Mouse (Mus musculus) forebrain, embryonic 14.5 days (tissue): ENCODE measurements around the gene B230307C23Rik. TPM values are rescaled to one million over a fixed set of nuclear protein-coding genes. Genes with fewer than 3 reads are reported as not detected.
"Not testable (repeated sequence)": the region's sequence is repeated elsewhere in the genome, so short reads cannot be mapped to it uniquely, and the experiment has no call there.

Experiments used
- ATAC-seq: fragments of 200-750 bp; cut with Nextera tagmentation; 2 replicates; pipeline ENCODE4 v1.8.0; 2017; ENCODE audit warnings: mild to moderate bottlenecking, moderate library complexity
- DNase-seq: peaks from one replicate; pipeline ENCODE4 v3.0.0-alpha.2; 2015; ENCODE audit warnings: low spot score
- H3K27ac ChIP-seq: fragments of 300-500 bp; sonication (generic); 2 replicates; pipeline ENCODE4 v1.5.1; 2014; ENCODE audit warnings: low read depth, mild to moderate bottlenecking, control low read depth, low read length, moderate library complexity
- H3K27me3 ChIP-seq: fragments of 300-500 bp; sonication (generic); replicated peaks from 2 replicates; pipeline ENCODE4 v1.6.1; 2014; ENCODE audit warnings: low read length, control low read depth, mixed read lengths; ENCODE audit not compliant: control insufficient read depth, insufficient read depth
- H3K36me3 ChIP-seq: fragments of 300-500 bp; sonication (generic); 2 replicates; pipeline ENCODE4 v1.6.1; 2014; ENCODE audit warnings: low read length, control low read depth; ENCODE audit not compliant: control insufficient read depth, insufficient read depth
- H3K4me1 ChIP-seq: fragments of 300-500 bp; sonication (generic); 2 replicates; pipeline ENCODE4 v1.6.1; 2014; ENCODE audit warnings: antibody characterized with exemption, low read length, control low read depth; ENCODE audit not compliant: control insufficient read depth, insufficient read depth
- H3K4me2 ChIP-seq: fragments of 300-500 bp; sonication (generic); 2 replicates; pipeline ENCODE4 v1.6.1; 2014; ENCODE audit warnings: mild to moderate bottlenecking, control low read depth, low read length
- H3K4me3 ChIP-seq: fragments of 300-500 bp; sonication (generic); 2 replicates; pipeline ENCODE4 v1.5.1; 2014; ENCODE audit warnings: low read depth, low read length, control low read depth
- H3K9ac ChIP-seq: fragments of 300-500 bp; sonication (generic); 2 replicates; pipeline ENCODE4 v1.6.1; 2014; ENCODE audit warnings: mild to moderate bottlenecking, low read length, control low read depth, moderate library complexity
- H3K9me3 ChIP-seq: fragments of 300-500 bp; sonication (generic); replicated peaks from 2 replicates; pipeline ENCODE4 v1.6.1; 2016; ENCODE audit warnings: low read length, control low read depth, mixed read lengths; ENCODE audit not compliant: control insufficient read depth
- WGBS: fragments of 180-500 bp; shearing (Covaris S2); extraction: QIAGEN DNeasy Blood & Tissue Kit; methylation state at CpG from one replicate; pipeline ENCODE4 v1.1.7; 2014; 5-methylcytosine and 5-hydroxymethylcytosine counted together
- polyA plus RNA-seq: library from polyadenylated mRNA; unstranded; fragments of >200 nt; fragmentation: Nextera tagmentation; extraction: Ambion mirVana; gene quantifications from 2 replicates; pipeline ENCODE4 v1.2.1, GENCODE M21; 2014

Gene B230307C23Rik
- polyA plus RNA-seq, 1 experiment from 2014 or later, result 27.3 TPM

- Histone ChIP-seq H3K9me3 (no peaks in the 10 kb centered on the region), H3K27ac (no peak overlapping the region), H3K27me3 (no peaks in the 10 kb centered on the region), H3K4me1 (0 out of 2 replicates have a peak, but pooled peaks cover 4% of the 10 kb centered on the region), H3K9ac (no peak overlapping the region), H3K36me3 (no peaks in the 10 kb centered on the region), H3K4me3 (no peak overlapping the region), H3K4me2 (no peak overlapping the region)
- 76% methylated on average over 2 of the region's 2 CpGs for WGBS
- DNase-seq (no peak), ATAC-seq (no peak)
Observed at GRCm38 (mm10) chr16:97991517-97991916, 5.6 kb upstream of the B230307C23Rik start.

GRCm38 (mm10) chr16:97992477-97992876, 4.6 kb upstream of the B230307C23Rik start:
- ATAC-seq, H3K9me3 ChIP-seq, H3K4me2 ChIP-seq, H3K4me1 ChIP-seq, H3K9ac ChIP-seq, H3K36me3 ChIP-seq, H3K27ac ChIP-seq, DNase-seq, H3K4me3 ChIP-seq, H3K27me3 ChIP-seq: not testable (repeated sequence)
- 86% methylated on average over 3 of the region's 3 CpGs for WGBS

- peak overlapping the region; percentile 50 for H3K4me3 ChIP-seq
- H3K9ac ChIP-seq, result peak overlapping the region; percentile 61; the same call in 1 of the 2 replicates
- H3K4me2 ChIP-seq, result peak overlapping the region; percentile 60
- ATAC-seq (no peak), DNase-seq (peak; percentile 10)
- 3% methylated on average over 1 of the region's 1 CpGs for WGBS
- peaks cover 13% of the 10 kb centered on the region; the same call in 1 of the 2 replicates for H3K4me1 ChIP-seq
- no peaks in the 10 kb centered on the region for H3K27me3 ChIP-seq
- no peaks in the 10 kb centered on the region for H3K36me3 ChIP-seq
- H3K27ac ChIP-seq, result no peak overlapping the region
- no peaks in the 10 kb centered on the region for H3K9me3 ChIP-seq
Observed at GRCm38 (mm10) chr16:97995849-97996615, 1.1 kb upstream of the B230307C23Rik start.

GRCm38 (mm10) chr16:97997383-97997731, 242 bp downstream of the B230307C23Rik start:
- Histone ChIP-seq H3K9ac (peak overlapping the region; percentile 61), H3K4me2 (peak overlapping the region; percentile 60), H3K4me1 (peaks cover 13% of the 10 kb centered on the region; the same call in 1 of the 2 replicates), H3K4me3 (peak overlapping the region; percentile 50)
- DNase-seq (peak; percentile 5), ATAC-seq (peak; percentile 84)
- not testable (repeated sequence) for H3K27ac ChIP-seq, H3K36me3 ChIP-seq, H3K9me3 ChIP-seq, H3K27me3 ChIP-seq
- 0% methylated on average over 8 of the region's 8 CpGs for WGBS

GRCm38 (mm10) chr16:98022081-98022480, 25.0 kb downstream of the B230307C23Rik start:
- Histone ChIP-seq H3K4me1 (no peaks in the 10 kb centered on the region), H3K27me3 (no peaks in the 10 kb centered on the region), H3K27ac (no peak overlapping the region), H3K4me3 (no peak overlapping the region), H3K9ac (no peak overlapping the region), H3K4me2 (no peak overlapping the region), H3K36me3 (no peaks in the 10 kb centered on the region), H3K9me3 (peaks cover 11% of the 10 kb centered on the region; the same call in 1 of the 2 replicates)
- ATAC-seq, result no peak
- no peak for DNase-seq
- 92% methylated on average over 3 of the region's 3 CpGs for WGBS

- Histone ChIP-seq H3K9me3 (0 out of 2 replicates have a peak, but pooled peaks cover 5% of the 10 kb centered on the region), H3K27ac (no peak overlapping the region), H3K9ac (no peak overlapping the region), H3K36me3 (no peaks in the 10 kb centered on the region), H3K27me3 (no peaks in the 10 kb centered on the region), H3K4me3 (no peak overlapping the region), H3K4me2 (no peak overlapping the region), H3K4me1 (no peaks in the 10 kb centered on the region)
- ATAC-seq, result no peak
- DNase-seq, result peak; percentile 5
- WGBS, result 85% methylated on average over 2 of the region's 2 CpGs
Observed at GRCm38 (mm10) chr16:98022657-98023345, 25.7 kb downstream of the B230307C23Rik start.

- not testable (repeated sequence) for H3K27me3 ChIP-seq, H3K9me3 ChIP-seq, H3K36me3 ChIP-seq, ATAC-seq, H3K9ac ChIP-seq, H3K4me2 ChIP-seq, H3K4me1 ChIP-seq, H3K27ac ChIP-seq, H3K4me3 ChIP-seq, DNase-seq
- WGBS, result 90% methylated on average over 8 of the region's 8 CpGs
Observed at GRCm38 (mm10) chr16:98026186-98026585, 29.1 kb downstream of the B230307C23Rik start.

DNA sequence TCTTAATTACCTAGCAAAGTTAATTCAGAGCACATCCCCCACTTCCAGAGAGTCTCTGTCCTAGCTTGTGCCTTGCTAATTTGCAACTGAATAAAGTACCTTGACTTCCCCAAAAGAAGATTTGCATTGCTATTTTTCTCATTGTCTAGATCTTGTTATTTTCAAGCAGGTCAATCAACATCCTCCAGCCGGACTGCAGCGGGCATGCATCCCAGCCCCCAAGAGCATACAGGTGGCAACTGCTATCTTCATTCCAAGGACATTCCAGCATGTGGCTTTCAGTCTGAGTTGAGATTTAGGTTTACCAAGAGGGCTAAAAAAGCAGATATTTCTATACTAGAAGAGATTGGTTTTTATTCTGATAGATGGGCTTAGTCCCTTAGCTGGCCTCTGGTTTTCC, 37.9 kb downstream of the B230307C23Rik start:
- H3K27me3 ChIP-seq, H3K9ac ChIP-seq, H3K27ac ChIP-seq, H3K4me1 ChIP-seq, ATAC-seq, H3K4me2 ChIP-seq, H3K9me3 ChIP-seq, H3K4me3 ChIP-seq, H3K36me3 ChIP-seq, DNase-seq: not testable (repeated sequence)
- 96% methylated on average over 2 of the region's 2 CpGs for WGBS

- no peak overlapping the region for H3K9ac ChIP-seq
- 88% methylated on average over 2 of the region's 2 CpGs for WGBS
- no peaks in the 10 kb centered on the region; the same call in 1 of the 2 replicates for H3K9me3 ChIP-seq
- H3K4me1 ChIP-seq, result no peaks in the 10 kb centered on the region
- H3K4me3 ChIP-seq, result no peak overlapping the region
- no peak overlapping the region for H3K27ac ChIP-seq
- DNase-seq (peak; percentile 5), ATAC-seq (no peak)
- no peaks in the 10 kb centered on the region for H3K27me3 ChIP-seq
- H3K4me2 ChIP-seq, result no peak overlapping the region
- H3K36me3 ChIP-seq, result no peaks in the 10 kb centered on the region
Observed at GRCm38 (mm10) chr16:98041676-98042075, 44.6 kb downstream of the B230307C23Rik start.
